Mouse (Mus musculus) bone marrow macrophage, adult 2 months (primary cell): ENCODE data around the gene Ctc1.

Source experiments
- CTCF ChIP-seq: IDR thresholded peaks from 2 replicates; pipeline ENCODE4 v1.5.1; 2012; ENCODE audit warnings: low read depth, mild to moderate bottlenecking, low read length, moderate library complexity
- POLR2A ChIP-seq: IDR thresholded peaks from 2 replicates; pipeline ENCODE4 v1.6.1; 2012; ENCODE audit warnings: mild to moderate bottlenecking, low read depth, low read length, borderline replicate concordance

- TF ChIP-seq CTCF (no peak), POLR2A (no peak)
Measured at GRCm38 (mm10) chr11:68975085-68975484, 40.6 kb upstream of the Ctc1 start, which contains the start of gene Rangrf.
